ENCODE assay signal across 14 mouse cellular contexts in the genomic region with DNA sequence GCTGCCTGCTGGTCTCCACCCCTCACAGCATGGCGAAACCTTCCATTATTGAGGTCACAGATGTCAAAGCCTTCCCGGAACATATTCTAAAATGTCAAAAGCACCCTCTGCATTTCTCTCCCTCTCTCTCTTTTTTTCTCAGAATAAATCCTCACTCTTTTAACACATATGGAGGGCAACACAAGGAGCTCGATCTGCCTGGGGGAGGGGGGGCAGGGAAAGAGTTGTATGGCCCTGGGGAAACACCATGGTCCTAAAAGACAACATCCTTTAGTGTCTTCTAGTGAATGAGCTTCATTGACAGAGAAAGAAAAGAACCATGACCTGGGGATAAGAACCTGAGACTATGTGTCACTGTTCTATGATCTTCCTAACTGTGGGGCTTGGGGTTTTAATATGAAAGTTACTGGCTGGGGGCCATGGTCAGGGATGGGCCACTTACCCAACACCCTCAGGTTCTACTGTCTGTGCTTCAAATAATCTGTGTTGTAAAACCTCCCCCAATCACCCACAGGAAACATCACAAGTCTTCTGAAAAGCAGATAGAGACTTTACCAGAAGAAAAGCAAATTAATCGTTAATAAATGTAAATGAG.
A peak's percentile ranks its signal among the peaks of the same experiment; 100 is the strongest.
DNase-seq lines count a peak whose midpoint lies in the region; ATAC-seq and TF ChIP-seq lines count a peak whose summit lies in the region.
"Had no signal": no experiment of that assay in that cellular context is flagged by ENCODE, and none has a peak within 500 bp of the region (broad histone marks: within the 10 kb centered on the region; RNA-seq: fewer than 3 reads in every experiment).

No protein-coding gene starts in this region.

- no peak for TF ChIP-seq POLR2A in cerebellum, adult 2 months (IDR thresholded peaks at IDR 0.05; ENCODE audit: borderline replicate concordance, insufficient read depth, low read length)

- H3K4me2 ChIP-seq in heart, embryonic 12.5 days: peak overlapping the region; percentile 14
- H3K4me2 ChIP-seq in lung, postnatal 0 days (replicated peaks; ENCODE audit: low read depth, low read length): no peak overlapping the region
- 0 out of 2 replicates have a peak overlapping the region, but pooled peaks have one; percentile 6 for H3K4me2 ChIP-seq in neural tube, embryonic 12.5 days (replicated peaks)
- H3K4me2 ChIP-seq: embryonic facial prominence, embryonic 15.5 days; lung, embryonic 14.5 days had no signal

- peaks cover 28% of the 10 kb centered on the region; the same call in 1 of the 2 replicates for H3K4me1 ChIP-seq in cerebellum, adult 2 months (ENCODE audit: control insufficient read depth, insufficient read depth, low read length)
- peaks cover 16% of the 10 kb centered on the region for H3K4me1 ChIP-seq in heart, embryonic 12.5 days (replicated peaks)
- H3K4me1 ChIP-seq in lung, postnatal 0 days (ENCODE audit: insufficient read depth, low read depth, low read length): no peaks in the 10 kb centered on the region; the same call in 1 of the 2 replicates
- H3K4me1 ChIP-seq in neural tube, embryonic 12.5 days: peaks cover 6% of the 10 kb centered on the region; the same call in 1 of the 2 replicates
- H3K4me1 ChIP-seq: embryonic facial prominence, embryonic 15.5 days had no signal

- H3K9me3 ChIP-seq in heart, embryonic 12.5 days (replicated peaks): no peaks in the 10 kb centered on the region
- no peaks in the 10 kb centered on the region for H3K9me3 ChIP-seq in lung, postnatal 0 days (ENCODE audit: low read length)
- H3K9me3 ChIP-seq in neural tube, embryonic 12.5 days: no peaks in the 10 kb centered on the region
- H3K9me3 ChIP-seq: embryonic facial prominence, embryonic 15.5 days had no signal

- TF ChIP-seq CTCF in cerebellum, adult 2 months (IDR thresholded peaks at IDR 0.05; ENCODE audit: borderline replicate concordance, insufficient read depth, low read depth, low read length): no peak
- no peak for TF ChIP-seq CTCF in lung, postnatal 0 days (IDR thresholded peaks at IDR 0.05)

- ATAC-seq in heart, embryonic 12.5 days (ENCODE audit: insufficient number of reproducible peaks, low FRiP score): no peak
- ATAC-seq in lung, postnatal 0 days: no peak
- ATAC-seq in neural tube, embryonic 12.5 days (ENCODE audit: low FRiP score, low read depth): no peak
- ATAC-seq: intestine, postnatal 0 days had no signal

- H3K27ac ChIP-seq in cerebellum, adult 2 months (ENCODE audit: insufficient read depth, low read length): peak overlapping the region; percentile 79
- H3K27ac ChIP-seq in heart, embryonic 12.5 days (ENCODE audit: poor library complexity, severe bottlenecking): no peak overlapping the region
- H3K27ac ChIP-seq in lung, postnatal 0 days (ENCODE audit: low read length): no peak overlapping the region
- H3K27ac ChIP-seq in neural tube, embryonic 12.5 days: no peak overlapping the region
- H3K27ac ChIP-seq: embryonic facial prominence, embryonic 15.5 days had no signal

- H3K9ac ChIP-seq in heart, embryonic 12.5 days: no peak overlapping the region
- no peak overlapping the region for H3K9ac ChIP-seq in lung, postnatal 0 days (replicated peaks; ENCODE audit: low read depth)
- no peak overlapping the region for H3K9ac ChIP-seq in neural tube, embryonic 12.5 days
- H3K9ac ChIP-seq: embryonic facial prominence, embryonic 15.5 days; lung, embryonic 14.5 days had no signal

- no peaks in the 10 kb centered on the region for H3K27me3 ChIP-seq in cerebellum, adult 2 months (ENCODE audit: control insufficient read depth, insufficient read depth, low read length)
- no peaks in the 10 kb centered on the region for H3K27me3 ChIP-seq in heart, embryonic 12.5 days (replicated peaks)
- no peaks in the 10 kb centered on the region for H3K27me3 ChIP-seq in lung, postnatal 0 days (replicated peaks; ENCODE audit: insufficient read depth, low read length)
- no peaks in the 10 kb centered on the region for H3K27me3 ChIP-seq in neural tube, embryonic 12.5 days (replicated peaks)
- H3K27me3 ChIP-seq: embryonic facial prominence, embryonic 15.5 days had no signal

- DNase-seq in cerebellum, adult 2 months: peak in 1 of 2 experiments; percentile 36
- no peak for DNase-seq in cerebellum, adult 18-20 months
- DNase-seq in heart, adult 8-10 months (ENCODE audit: low spot score): no peak
- peak; percentile 9 for DNase-seq in lung, postnatal 0 days (ENCODE audit: low spot score)
- no peak for DNase-seq in lung, postnatal 10 days
- DNase-seq in adrenal gland, postnatal 4 days (ENCODE audit: low spot score in 2 of 2): no peak
- DNase-seq: adrenal gland, adult 8-10 months; gastrocnemius, postnatal 14 days; thymus, postnatal 14 days had no signal

- 27% methylated on average over 4 of the region's 4 CpGs for WGBS in cerebellum, adult 2 months
- 50% methylated on average over 4 of the region's 4 CpGs for WGBS in heart, embryonic 12.5 days
- WGBS in lung, postnatal 0 days: 44% methylated on average over 4 of the region's 4 CpGs
- whole genome bisulfite sequencing in neural tube, embryonic 12.5 days: 39% methylated on average over 4 of the region's 4 CpGs

- no peak for TF ChIP-seq EP300 in lung, postnatal 0 days (IDR thresholded peaks at IDR 0.05)

- H3K4me3 ChIP-seq in cerebellum, adult 2 months (replicated peaks; ENCODE audit: insufficient read depth, low read depth, low read length): no peak overlapping the region
- no peak overlapping the region for H3K4me3 ChIP-seq in heart, embryonic 12.5 days
- no peak overlapping the region for H3K4me3 ChIP-seq in lung, postnatal 0 days (ENCODE audit: low read depth, low read length)
- H3K4me3 ChIP-seq in neural tube, embryonic 12.5 days: no peak overlapping the region
- H3K4me3 ChIP-seq: embryonic facial prominence, embryonic 15.5 days had no signal

- no peaks in the 10 kb centered on the region for H3K36me3 ChIP-seq in heart, embryonic 12.5 days
- no peaks in the 10 kb centered on the region for H3K36me3 ChIP-seq in lung, postnatal 0 days (ENCODE audit: insufficient read depth, low read length)
- H3K36me3 ChIP-seq in neural tube, embryonic 12.5 days: no peaks in the 10 kb centered on the region
- H3K36me3 ChIP-seq: embryonic facial prominence, embryonic 15.5 days had no signal
